In genomic region chr14:73376920-73377319, GRCm38 (mm10) we compare ENCODE assay signal across 9 mouse cellular contexts. TPM values are rescaled to one million over a fixed set of nuclear protein-coding genes. Genes with fewer than 3 reads are reported as not detected.
A peak's percentile ranks its signal among the peaks of the same experiment; 100 is the strongest.
DNase-seq lines count a peak whose midpoint lies in the region; ATAC-seq lines count a peak whose summit lies in the region.
"Had no signal": no experiment of that assay in that cellular context is flagged by ENCODE, and none has a peak within 500 bp of the region (broad histone marks: within the 10 kb centered on the region; RNA-seq: fewer than 3 reads in every experiment).

No protein-coding gene starts in this region.

- WGBS in embryonic facial prominence, embryonic 13.5 days = 83% methylated on average over 6 of the region's 6 CpGs
- WGBS in embryonic facial prominence, embryonic 10.5 days = 87% methylated on average over 6 of the region's 6 CpGs
- WGBS in kidney, embryonic 15.5 days = 68% methylated on average over 6 of the region's 6 CpGs

- peaks cover 38% of the 10 kb centered on the region for H3K4me1 ChIP-seq in embryonic facial prominence, embryonic 13.5 days
- H3K4me1 ChIP-seq in embryonic facial prominence, embryonic 10.5 days = peaks cover 22% of the 10 kb centered on the region
- peaks cover 65% of the 10 kb centered on the region for H3K4me1 ChIP-seq in kidney, embryonic 15.5 days

- H3K9ac ChIP-seq in embryonic facial prominence, embryonic 13.5 days = 0 out of 2 replicates have a peak overlapping the region, but pooled peaks have one; percentile 40
- H3K9ac ChIP-seq in kidney, embryonic 15.5 days = no peak overlapping the region

- no peak overlapping the region for H3K4me3 ChIP-seq in embryonic facial prominence, embryonic 13.5 days
- no peak overlapping the region for H3K4me3 ChIP-seq in embryonic facial prominence, embryonic 10.5 days
- H3K4me3 ChIP-seq in kidney, embryonic 15.5 days (replicated peaks) = no peak overlapping the region

- peaks cover 36% of the 10 kb centered on the region for H3K36me3 ChIP-seq in embryonic facial prominence, embryonic 13.5 days
- peaks cover 25% of the 10 kb centered on the region; the same call in 1 of the 2 replicates for H3K36me3 ChIP-seq in embryonic facial prominence, embryonic 10.5 days (replicated peaks)
- peaks cover 47% of the 10 kb centered on the region for H3K36me3 ChIP-seq in kidney, embryonic 15.5 days

- H3K27ac ChIP-seq in embryonic facial prominence, embryonic 13.5 days = no peak overlapping the region
- no peak overlapping the region for H3K27ac ChIP-seq in embryonic facial prominence, embryonic 10.5 days (replicated peaks)
- H3K27ac ChIP-seq in kidney, embryonic 15.5 days = peak overlapping the region; percentile 59
- H3K27ac ChIP-seq: hindbrain, postnatal 0 days had no signal

- H3K4me2 ChIP-seq in embryonic facial prominence, embryonic 13.5 days = no peak overlapping the region
- H3K4me2 ChIP-seq in kidney, embryonic 15.5 days = no peak overlapping the region

- no peaks in the 10 kb centered on the region for H3K27me3 ChIP-seq in embryonic facial prominence, embryonic 13.5 days
- no peaks in the 10 kb centered on the region for H3K27me3 ChIP-seq in embryonic facial prominence, embryonic 10.5 days (replicated peaks; ENCODE audit: low read depth, poor library complexity, severe bottlenecking)
- H3K27me3 ChIP-seq in kidney, embryonic 15.5 days = no peaks in the 10 kb centered on the region

- no peak for DNase-seq in embryonic facial prominence, embryonic 10.5 days (ENCODE audit: low spot score)
- no peak for DNase-seq in kidney, adult 8-10 months
- DNase-seq in urinary bladder, postnatal 14 days (ENCODE audit: low spot score) = peak; percentile 39
- no peak for DNase-seq in urinary bladder, adult 18-20 months (ENCODE audit: low spot score in 2 of 2)
- DNase-seq in thymus, postnatal 4 days = no peak
- DNase-seq in urinary bladder, postnatal 25 days (ENCODE audit: low spot score) = no peak

- H3K9me3 ChIP-seq in embryonic facial prominence, embryonic 13.5 days = no peaks in the 10 kb centered on the region
- H3K9me3 ChIP-seq in embryonic facial prominence, embryonic 10.5 days = no peaks in the 10 kb centered on the region
- no peaks in the 10 kb centered on the region for H3K9me3 ChIP-seq in kidney, embryonic 15.5 days (replicated peaks)

- ATAC-seq in embryonic facial prominence, embryonic 13.5 days (ENCODE audit: insufficient number of reproducible peaks, insufficient read depth, low FRiP score, low TSS enrichment, low read depth) = no peak
- ATAC-seq in kidney, embryonic 15.5 days (replicated peaks; ENCODE audit: low FRiP score) = peak; percentile 69
- ATAC-seq: hindbrain, postnatal 0 days had no signal

RNA-seq across cellular contexts. Expression of gene Itm2b, which starts 8.2 kb away (rescaled TPM):
- polyA plus RNA-seq in embryonic facial prominence, embryonic 13.5 days (2015; fragmentation: Nextera tagmentation; extraction: Ambion mirVana) = 659 and 793 TPM in 2 replicates
- polyA plus RNA-seq in embryonic facial prominence, embryonic 10.5 days (2016; fragmentation: Nextera tagmentation; extraction: Ambion mirVana) = 197 and 226 TPM in 2 replicates
- polyA plus RNA-seq in kidney, embryonic 15.5 days (2015; fragmentation: Nextera tagmentation; extraction: Ambion mirVana) = 910 and 925 TPM in 2 replicates

RNA-seq across cellular contexts. Expression of gene Rb1, which starts 51.3 kb away (rescaled TPM):
- polyA plus RNA-seq in embryonic facial prominence, embryonic 13.5 days (2015; fragmentation: Nextera tagmentation; extraction: Ambion mirVana) = 19.1 and 27.9 TPM in 2 replicates
- 24.4 and 29.3 TPM in 2 replicates for polyA plus RNA-seq in embryonic facial prominence, embryonic 10.5 days (2016; fragmentation: Nextera tagmentation; extraction: Ambion mirVana)
- 16.2 and 19.5 TPM in 2 replicates for polyA plus RNA-seq in kidney, embryonic 15.5 days (2015; fragmentation: Nextera tagmentation; extraction: Ambion mirVana)
